Mouse (Mus musculus): ENCODE results near the gene Inip.
A peak's percentile ranks its signal among the peaks of the same experiment; 100 is the strongest.

The Inip gene

GRCm38 (mm10) chr4:59801489-59801888 lies at the start of gene Inip:
Inip (minus strand) TSS chr4:59801589.
- DNase-seq (ENCODE audit: low spot score) = no peak

- peak; percentile 60 for DNase-seq (ENCODE audit: low spot score)
Observed at GRCm38 (mm10) chr4:59850181-59850580, 48.8 kb upstream of the Inip start.

GRCm38 (mm10) chr4:59847447-59847846 lies 46.1 kb upstream of the Inip start:
- no peak for DNase-seq (ENCODE audit: low spot score)

- peak; percentile 36 for DNase-seq (ENCODE audit: low spot score)
Observed at GRCm38 (mm10) chr4:59845245-59845637, 43.9 kb upstream of the Inip start.

GRCm38 (mm10) chr4:59844460-59845244 lies 43.3 kb upstream of the Inip start:
- no peak for DNase-seq (ENCODE audit: low spot score)

GRCm38 (mm10) chr4:59837659-59838058 lies 36.3 kb upstream of the Inip start:
- DNase-seq (ENCODE audit: low spot score) = no peak

- DNase-seq (ENCODE audit: low spot score) = no peak
Observed at GRCm38 (mm10) chr4:59832810-59833209, 31.4 kb upstream of the Inip start.

GRCm38 (mm10) chr4:59831038-59831437 lies 29.6 kb upstream of the Inip start:
- DNase-seq (ENCODE audit: low spot score) = no peak

GRCm38 (mm10) chr4:59829072-59829471 lies 27.7 kb upstream of the Inip start:
- DNase-seq (ENCODE audit: low spot score) = no peak

- no peak for DNase-seq (ENCODE audit: low spot score)
Observed at GRCm38 (mm10) chr4:59826381-59826780, 25.0 kb upstream of the Inip start.

GRCm38 (mm10) chr4:59825634-59826033 lies 24.2 kb upstream of the Inip start:
- DNase-seq (ENCODE audit: low spot score) = no peak

- no peak for DNase-seq (ENCODE audit: low spot score)
Observed at GRCm38 (mm10) chr4:59824860-59825259, 23.5 kb upstream of the Inip start.

- DNase-seq (ENCODE audit: low spot score) = peak; percentile 70
Observed at GRCm38 (mm10) chr4:59823470-59823869, 22.1 kb upstream of the Inip start.

GRCm38 (mm10) chr4:59822119-59822518 lies 20.7 kb upstream of the Inip start:
- no peak for DNase-seq (ENCODE audit: low spot score)

- DNase-seq (ENCODE audit: low spot score) = no peak
Observed at GRCm38 (mm10) chr4:59821516-59821915, 20.1 kb upstream of the Inip start.

GRCm38 (mm10) chr4:59819477-59820022 lies 18.2 kb upstream of the Inip start:
- no peak for DNase-seq (ENCODE audit: low spot score)

GRCm38 (mm10) chr4:59819054-59819472 lies 17.7 kb upstream of the Inip start:
- no peak for DNase-seq (ENCODE audit: low spot score)

- DNase-seq (ENCODE audit: low spot score) = no peak
Observed at GRCm38 (mm10) chr4:59818498-59818897, 17.1 kb upstream of the Inip start.

GRCm38 (mm10) chr4:59817790-59818189 lies 16.4 kb upstream of the Inip start:
- DNase-seq (ENCODE audit: low spot score) = no peak

- DNase-seq (ENCODE audit: low spot score) = peak; percentile 76
Observed at GRCm38 (mm10) chr4:59816477-59816876, 15.1 kb upstream of the Inip start.

- DNase-seq (ENCODE audit: low spot score) = peak; percentile 51
Observed at GRCm38 (mm10) chr4:59816016-59816415, 14.6 kb upstream of the Inip start.

GRCm38 (mm10) chr4:59815121-59815810 lies 13.9 kb upstream of the Inip start:
- no peak for DNase-seq (ENCODE audit: low spot score)

- DNase-seq (ENCODE audit: low spot score) = peak; percentile 57
Observed at GRCm38 (mm10) chr4:59814094-59814493, 12.7 kb upstream of the Inip start.

Measured in yolk sac, embryonic 10.5 days (tissue).